Mouse (Mus musculus) limb, embryonic 10.5 days (tissue): ENCODE results near the gene Abcb11. TPM values are rescaled to one million over a fixed set of nuclear protein-coding genes. Genes with fewer than 3 reads are reported as not detected.

Source experiments
- DNase-seq: peaks from one replicate; pipeline ENCODE4 v3.0.0-alpha.2; 2017; ENCODE audit warnings: low spot score
- H3K27ac ChIP-seq: fragments of 300-500 bp; sonication (generic); 2 replicates; pipeline ENCODE4 v1.5.1; 2016; ENCODE audit warnings: mild to moderate bottlenecking
- H3K27me3 ChIP-seq: fragments of 300-500 bp; sonication (generic); 2 replicates; pipeline ENCODE4 v1.6.1; 2016; ENCODE audit warnings: low read depth, mild to moderate bottlenecking; ENCODE audit not compliant: poor library complexity, severe bottlenecking
- H3K36me3 ChIP-seq: fragments of 300-500 bp; sonication (generic); 2 replicates; pipeline ENCODE4 v1.6.1; 2016; ENCODE audit warnings: mild to moderate bottlenecking, moderate library complexity
- H3K4me1 ChIP-seq: fragments of 300-500 bp; sonication (generic); 2 replicates; pipeline ENCODE4 v1.6.1; 2016
- H3K4me3 ChIP-seq: fragments of 300-500 bp; sonication (generic); 2 replicates; pipeline ENCODE4 v1.5.1; 2016; ENCODE audit warnings: mild to moderate bottlenecking, moderate library complexity
- H3K9me3 ChIP-seq: fragments of 300-500 bp; sonication (generic); replicated peaks from 2 replicates; pipeline ENCODE4 v1.6.1; 2016; ENCODE audit warnings: mild to moderate bottlenecking
- WGBS: fragments of 180-500 bp; shearing (Covaris S2); methylation state at CpG from one replicate; pipeline ENCODE4 v1.1.7; 2016; 5-methylcytosine and 5-hydroxymethylcytosine counted together
- polyA plus RNA-seq: library from polyadenylated mRNA; unstranded; fragments of >200 nt; fragmentation: Nextera tagmentation; extraction: Ambion mirVana; gene quantifications from 2 replicates; pipeline ENCODE4 v1.2.1, GENCODE M21; 2016

Abcb11 gene
- polyA plus RNA-seq, 1 experiment from 2014 or later: not detected

GRCm38 (mm10) chr2:69239315-69239714, 103.1 kb downstream of the Abcb11 start:
- DNase-seq: no peak
- no peaks in the 10 kb centered on the region for H3K27me3 ChIP-seq
- H3K4me3 ChIP-seq: no peak overlapping the region
- H3K4me1 ChIP-seq: no peaks in the 10 kb centered on the region
- no peaks in the 10 kb centered on the region for H3K36me3 ChIP-seq
- no peaks in the 10 kb centered on the region for H3K9me3 ChIP-seq
- WGBS: 83% methylated on average over 9 of the region's 9 CpGs
- no peak overlapping the region for H3K27ac ChIP-seq

DNA sequence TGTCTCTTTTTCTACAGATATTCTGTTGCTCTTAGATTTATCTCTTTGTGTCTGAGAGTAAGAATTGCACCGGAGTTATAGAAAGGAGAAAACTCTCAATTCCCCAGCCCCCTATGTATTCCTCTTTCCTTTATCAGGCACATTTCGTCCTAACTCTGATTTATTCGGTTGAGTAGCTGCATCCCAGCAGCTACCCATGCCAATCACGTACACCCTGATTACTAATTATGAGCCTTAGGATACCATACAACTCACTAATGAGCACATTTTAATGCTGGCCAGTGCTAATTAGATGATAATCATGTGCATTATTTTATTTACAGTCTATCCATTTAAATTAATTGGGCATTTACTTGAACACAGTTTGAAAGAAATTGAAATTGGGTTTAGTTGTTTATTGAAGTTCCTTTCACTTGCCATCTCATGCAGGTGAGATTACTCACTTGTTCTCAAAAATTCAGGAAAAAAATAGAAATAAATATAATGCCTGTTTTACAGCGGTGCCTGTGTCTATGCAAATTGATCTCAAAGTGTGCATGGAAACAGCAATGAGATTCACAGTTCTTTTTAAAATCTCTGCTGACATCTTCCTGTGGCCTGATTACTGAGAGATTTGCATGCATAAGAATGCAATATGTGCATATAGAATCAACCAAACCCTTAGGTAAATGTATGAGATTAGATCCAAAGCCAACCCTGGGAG, 107.3 kb downstream of the Abcb11 start:
- no peak for DNase-seq
- no peaks in the 10 kb centered on the region for H3K27me3 ChIP-seq
- H3K9me3 ChIP-seq: no peaks in the 10 kb centered on the region
- no peak overlapping the region for H3K27ac ChIP-seq
- no peaks in the 10 kb centered on the region for H3K4me1 ChIP-seq
- H3K4me3 ChIP-seq: no peak overlapping the region
- H3K36me3 ChIP-seq: no peaks in the 10 kb centered on the region
- WGBS: 90% methylated on average over 5 of the region's 5 CpGs

- Histone ChIP-seq H3K9me3 (no peaks in the 10 kb centered on the region), H3K36me3 (no peaks in the 10 kb centered on the region), H3K27ac (no peak overlapping the region), H3K4me3 (no peak overlapping the region), H3K4me1 (no peaks in the 10 kb centered on the region), H3K27me3 (no peaks in the 10 kb centered on the region)
- DNase-seq: no peak
These were observed 110.3 kb downstream of the Abcb11 start for GRCm38 (mm10) chr2:69232101-69232500.

DNA sequence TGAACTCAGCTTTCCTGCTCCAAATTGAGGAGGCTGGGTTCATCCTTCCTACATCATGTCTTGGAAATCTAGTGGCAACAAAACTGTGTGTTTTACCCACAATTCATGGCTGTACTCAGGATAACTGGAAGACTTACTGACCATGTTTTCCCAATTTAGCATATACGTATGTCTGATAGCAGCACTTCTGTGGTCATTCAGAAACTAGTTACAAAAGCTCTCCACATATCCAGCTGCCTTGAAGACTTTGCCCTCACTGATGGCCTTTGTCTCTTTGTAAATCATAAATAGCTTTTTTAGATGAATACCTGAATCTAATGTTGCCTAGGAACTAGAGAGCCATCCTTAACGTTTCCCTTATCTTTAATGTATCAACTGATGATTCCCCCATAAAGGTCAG, 112.3 kb downstream of the Abcb11 start:
- H3K9me3 ChIP-seq: no peaks in the 10 kb centered on the region
- no peaks in the 10 kb centered on the region for H3K4me1 ChIP-seq
- no peak for DNase-seq
- no peak overlapping the region for H3K27ac ChIP-seq
- 96% methylated on average over 2 of the region's 2 CpGs for WGBS
- no peaks in the 10 kb centered on the region for H3K36me3 ChIP-seq
- no peak overlapping the region for H3K4me3 ChIP-seq
- H3K27me3 ChIP-seq: no peaks in the 10 kb centered on the region

GRCm38 (mm10) chr2:69228635-69229034, 113.8 kb downstream of the Abcb11 start:
- no peak overlapping the region for H3K4me3 ChIP-seq
- H3K4me1 ChIP-seq: no peaks in the 10 kb centered on the region
- no peaks in the 10 kb centered on the region for H3K27me3 ChIP-seq
- H3K27ac ChIP-seq: no peak overlapping the region
- no peaks in the 10 kb centered on the region for H3K9me3 ChIP-seq
- H3K36me3 ChIP-seq: no peaks in the 10 kb centered on the region
- 90% methylated on average over 6 of the region's 6 CpGs for WGBS
- DNase-seq: no peak

DNA sequence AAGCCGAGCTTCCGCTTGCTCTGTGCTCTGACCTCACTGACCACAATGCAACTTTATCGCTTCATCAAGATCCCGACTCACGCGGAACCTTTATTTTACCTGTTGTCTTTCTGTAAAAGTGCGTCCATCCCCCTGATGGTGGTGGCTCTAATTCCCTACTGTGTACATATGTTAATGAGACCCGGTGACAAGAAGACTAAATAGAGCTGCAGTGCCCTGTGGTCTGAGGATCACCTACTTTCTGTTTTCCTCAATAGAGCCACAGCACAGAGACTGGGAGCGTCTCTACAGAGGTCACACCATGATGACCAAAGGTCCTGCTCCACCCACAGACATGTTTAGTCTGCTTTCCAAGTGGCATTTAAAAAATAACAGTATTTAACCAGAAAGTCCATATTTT, 115.5 kb downstream of the Abcb11 start:
- Histone ChIP-seq H3K27ac (no peak overlapping the region), H3K27me3 (no peaks in the 10 kb centered on the region), H3K9me3 (no peaks in the 10 kb centered on the region), H3K4me3 (no peak overlapping the region), H3K4me1 (no peaks in the 10 kb centered on the region), H3K36me3 (no peaks in the 10 kb centered on the region)
- DNase-seq: no peak
- 93% methylated on average over 9 of the region's 9 CpGs for WGBS

DNA sequence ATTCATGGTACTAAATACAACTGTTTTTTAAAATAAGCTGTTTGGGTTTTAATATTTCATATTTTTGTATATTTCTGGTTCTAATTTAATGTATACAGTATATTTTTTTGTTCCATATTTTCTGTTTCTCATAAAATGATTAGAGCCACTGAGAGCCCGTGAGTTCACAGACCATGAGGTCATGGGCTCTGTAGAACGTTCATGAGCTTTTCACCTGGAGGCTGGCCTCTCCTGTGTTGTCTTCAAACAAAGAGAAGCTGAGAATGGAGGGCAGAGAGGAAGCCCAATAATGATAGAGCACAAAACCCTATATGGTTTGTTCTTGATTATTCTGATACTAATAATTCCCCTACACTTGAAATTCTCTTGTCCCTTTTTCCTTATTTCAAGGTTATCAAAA, 117.7 kb downstream of the Abcb11 start:
- Histone ChIP-seq H3K27ac (no peak overlapping the region), H3K9me3 (no peaks in the 10 kb centered on the region), H3K4me3 (no peak overlapping the region), H3K4me1 (no peaks in the 10 kb centered on the region), H3K27me3 (no peaks in the 10 kb centered on the region), H3K36me3 (no peaks in the 10 kb centered on the region)
- WGBS: 71% methylated on average over 2 of the region's 2 CpGs
- DNase-seq: no peak

DNA sequence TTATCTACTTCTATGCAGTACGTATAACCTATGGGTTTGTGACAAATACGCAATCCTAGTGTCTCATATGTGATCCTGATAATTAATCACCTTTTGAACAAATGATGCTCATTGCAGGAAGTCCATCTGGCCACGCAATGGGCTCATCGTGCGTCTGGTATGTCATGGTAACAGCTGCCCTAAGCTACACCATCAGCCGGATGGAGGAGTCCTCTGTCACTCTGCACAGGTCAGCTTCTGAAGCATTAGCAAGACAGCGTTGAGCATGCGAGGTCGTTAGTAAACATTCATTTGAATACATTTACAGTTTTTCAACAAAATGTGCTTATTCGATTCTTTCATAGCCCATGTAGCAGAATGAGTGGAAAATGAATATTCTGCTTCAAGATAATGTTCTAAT, 119.6 kb downstream of the Abcb11 start:
- no peaks in the 10 kb centered on the region for H3K4me1 ChIP-seq
- no peaks in the 10 kb centered on the region for H3K27me3 ChIP-seq
- no peak for DNase-seq
- 88% methylated on average over 10 of the region's 10 CpGs for WGBS
- H3K9me3 ChIP-seq: no peaks in the 10 kb centered on the region
- H3K36me3 ChIP-seq: no peaks in the 10 kb centered on the region
- H3K27ac ChIP-seq: no peak overlapping the region
- no peak overlapping the region for H3K4me3 ChIP-seq

GRCm38 (mm10) chr2:69221868-69222416, 120.5 kb downstream of the Abcb11 start:
- Histone ChIP-seq H3K36me3 (no peaks in the 10 kb centered on the region), H3K4me3 (no peak overlapping the region), H3K4me1 (no peaks in the 10 kb centered on the region), H3K27me3 (no peaks in the 10 kb centered on the region), H3K27ac (no peak overlapping the region), H3K9me3 (no peaks in the 10 kb centered on the region)
- 72% methylated on average over 5 of the region's 5 CpGs for WGBS
- DNase-seq: no peak

GRCm38 (mm10) chr2:69215242-69215641, 127.2 kb downstream of the Abcb11 start:
- H3K9me3 ChIP-seq: no peaks in the 10 kb centered on the region
- H3K4me1 ChIP-seq: 0 out of 2 replicates have a peak, but pooled peaks cover 3% of the 10 kb centered on the region
- no peak for DNase-seq
- H3K27ac ChIP-seq: no peak overlapping the region
- 86% methylated on average over 7 of the region's 7 CpGs for WGBS
- no peak overlapping the region for H3K4me3 ChIP-seq
- H3K36me3 ChIP-seq: no peaks in the 10 kb centered on the region
- no peaks in the 10 kb centered on the region for H3K27me3 ChIP-seq

- Histone ChIP-seq H3K4me3 (no peak overlapping the region), H3K27me3 (no peaks in the 10 kb centered on the region), H3K9me3 (no peaks in the 10 kb centered on the region), H3K27ac (no peak overlapping the region), H3K36me3 (no peaks in the 10 kb centered on the region), H3K4me1 (0 out of 2 replicates have a peak, but pooled peaks cover 3% of the 10 kb centered on the region)
- DNase-seq: no peak
- 80% methylated on average over 10 of the region's 10 CpGs for WGBS
These were observed 129.8 kb downstream of the Abcb11 start for GRCm38 (mm10) chr2:69212652-69213051.

DNA sequence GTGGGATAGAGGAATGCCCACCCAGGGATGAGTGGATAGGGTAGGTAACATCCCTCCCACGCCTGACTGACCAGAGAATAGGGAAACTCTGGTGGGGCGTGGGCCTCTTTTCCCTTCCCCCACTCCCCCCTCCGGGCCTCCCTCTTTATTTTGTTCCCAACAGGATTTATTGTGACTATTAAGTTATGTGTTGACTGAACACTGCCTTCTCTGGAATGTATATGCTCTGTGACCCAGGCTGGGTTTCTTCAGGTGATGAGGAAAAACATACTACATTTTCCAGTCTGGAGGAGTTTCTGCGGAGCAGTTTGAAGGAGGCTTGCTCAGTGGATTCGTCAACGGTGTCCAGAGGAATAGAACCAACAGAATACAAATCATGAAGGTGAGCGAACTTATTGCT, 131.6 kb downstream of the Abcb11 start, which contains the start of gene G6pc2:
TSS of gene G6pc2 (plus strand) at position 301 of the 400 bp plus-strand sequence.
- Histone ChIP-seq H3K9me3 (no peaks in the 10 kb centered on the region), H3K4me1 (0 out of 2 replicates have a peak, but pooled peaks cover 3% of the 10 kb centered on the region), H3K4me3 (no peak within 1 kb of the TSS), H3K36me3 (no peaks in the 10 kb centered on the region), H3K27ac (no peak within 1 kb of the TSS), H3K27me3 (no peaks in the 10 kb centered on the region)
- WGBS: 91% methylated on average over 7 of the region's 7 CpGs
- DNase-seq: no peak

DNA sequence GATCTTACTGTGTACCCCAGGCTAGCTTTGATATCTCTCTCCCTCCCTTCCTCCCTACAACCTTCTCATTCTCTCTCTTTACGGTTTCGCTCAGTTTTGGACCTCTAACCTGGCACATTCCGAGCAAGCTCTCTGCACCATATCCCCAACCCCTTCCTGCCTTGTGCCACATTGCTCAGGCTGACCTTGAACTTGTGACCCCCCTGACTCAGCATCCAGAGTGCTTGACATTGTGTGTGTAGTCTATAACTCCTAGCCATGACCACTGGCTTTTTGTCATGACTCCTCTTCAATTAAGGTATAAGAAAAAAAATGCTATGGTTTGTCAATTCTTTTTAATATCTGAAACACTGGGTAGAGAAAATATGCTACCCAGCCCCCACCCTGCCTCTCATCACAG, 132.7 kb downstream of the Abcb11 start:
- Histone ChIP-seq H3K36me3 (no peaks in the 10 kb centered on the region), H3K4me1 (peaks cover 10% of the 10 kb centered on the region), H3K9me3 (no peaks in the 10 kb centered on the region), H3K27ac (no peak overlapping the region), H3K27me3 (no peaks in the 10 kb centered on the region), H3K4me3 (no peak overlapping the region)
- 86% methylated on average over 3 of the region's 3 CpGs for WGBS
- DNase-seq: no peak
